11 mouse cellular contexts compared by ENCODE assay signal in the genomic region with DNA sequence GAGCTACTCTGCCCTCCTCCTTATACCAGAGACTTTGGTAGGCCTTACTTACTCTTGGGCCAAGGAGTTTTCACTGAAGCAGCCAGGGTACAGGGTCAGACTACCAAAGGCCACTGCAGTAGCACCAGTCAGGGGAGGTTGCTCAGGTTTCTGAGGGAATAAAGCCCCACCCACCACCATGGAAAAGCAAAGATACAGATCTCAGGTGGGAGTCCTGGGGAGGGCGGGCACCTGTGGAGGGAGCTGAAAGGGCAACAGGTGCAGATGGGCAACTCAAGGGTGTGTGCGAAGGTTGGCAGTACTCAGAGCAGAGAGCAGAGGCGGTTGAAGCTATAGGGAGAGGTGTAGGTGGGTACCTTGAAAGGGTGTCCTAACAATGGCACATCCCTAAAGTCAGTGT. TPM values are rescaled to one million over a fixed set of nuclear protein-coding genes. Genes with fewer than 3 reads are reported as not detected.
DNase-seq lines count a peak whose midpoint lies in the region; ATAC-seq and TF ChIP-seq lines count a peak whose summit lies in the region.
"Had no signal": no experiment of that assay in that cellular context is flagged by ENCODE, and none has a peak within 500 bp of the region (broad histone marks: within the 10 kb centered on the region; RNA-seq: fewer than 3 reads in every experiment).

No protein-coding gene starts in this region.

- H3K36me3 ChIP-seq in heart, embryonic 10.5 days: peaks cover 17% of the 10 kb centered on the region
- peaks cover 10% of the 10 kb centered on the region for H3K36me3 ChIP-seq in lung, embryonic 14.5 days (ENCODE audit: insufficient read depth)
- H3K36me3 ChIP-seq in embryonic facial prominence, embryonic 10.5 days (replicated peaks): peaks cover 18% of the 10 kb centered on the region
- peaks cover 2% of the 10 kb centered on the region; the same call in 1 of the 2 replicates for H3K36me3 ChIP-seq in limb, embryonic 11.5 days (ENCODE audit: control insufficient read depth, insufficient read depth, low read length)

- H3K27me3 ChIP-seq in heart, embryonic 10.5 days (ENCODE audit: insufficient read depth, poor library complexity, severe bottlenecking): no peaks in the 10 kb centered on the region
- H3K27me3 ChIP-seq in lung, embryonic 14.5 days (ENCODE audit: insufficient read depth, low read length): no peaks in the 10 kb centered on the region
- no peaks in the 10 kb centered on the region for H3K27me3 ChIP-seq in embryonic facial prominence, embryonic 10.5 days (replicated peaks; ENCODE audit: low read depth, poor library complexity, severe bottlenecking)
- H3K27me3 ChIP-seq in limb, embryonic 11.5 days (ENCODE audit: control insufficient read depth, insufficient read depth, low read length): no peaks in the 10 kb centered on the region

- intact Hi-C loops in left cerebral cortex, adult 2 months (cut with DNase I): no loop called here

- TF ChIP-seq CTCF in lung, embryonic 14.5 days (IDR thresholded peaks at IDR 0.05; ENCODE audit: low read depth): no peak
- no peak for TF ChIP-seq CTCF in left cerebral cortex, adult 2 months (IDR thresholded peaks at IDR 0.05)

- no peak for ATAC-seq in lung, embryonic 14.5 days (ENCODE audit: insufficient read depth)
- no peak for ATAC-seq in limb, embryonic 11.5 days (ENCODE audit: insufficient number of reproducible peaks, low FRiP score, low TSS enrichment, low read depth)

- H3K27ac ChIP-seq in heart, embryonic 10.5 days: no peak overlapping the region
- no peak overlapping the region for H3K27ac ChIP-seq in lung, embryonic 14.5 days (ENCODE audit: low read depth)
- no peak overlapping the region for H3K27ac ChIP-seq in embryonic facial prominence, embryonic 10.5 days (replicated peaks)
- H3K27ac ChIP-seq in limb, embryonic 11.5 days (replicated peaks; ENCODE audit: low read depth, low read length): no peak overlapping the region
- H3K27ac ChIP-seq in left cerebral cortex, adult 2 months: no peak overlapping the region

- H3K9me3 ChIP-seq in heart, embryonic 10.5 days: no peaks in the 10 kb centered on the region
- no peaks in the 10 kb centered on the region for H3K9me3 ChIP-seq in lung, embryonic 14.5 days (ENCODE audit: low read depth, low read length)
- H3K9me3 ChIP-seq in embryonic facial prominence, embryonic 10.5 days: no peaks in the 10 kb centered on the region
- no peaks in the 10 kb centered on the region for H3K9me3 ChIP-seq in limb, embryonic 11.5 days (ENCODE audit: control insufficient read depth, low read length)

- H3K4me1 ChIP-seq in heart, embryonic 10.5 days: peaks cover 22% of the 10 kb centered on the region
- peaks cover 7% of the 10 kb centered on the region; the same call in 1 of the 2 replicates for H3K4me1 ChIP-seq in lung, embryonic 14.5 days (ENCODE audit: insufficient read depth)
- H3K4me1 ChIP-seq in embryonic facial prominence, embryonic 10.5 days: peaks cover 30% of the 10 kb centered on the region
- peaks cover 10% of the 10 kb centered on the region for H3K4me1 ChIP-seq in limb, embryonic 11.5 days (ENCODE audit: control insufficient read depth, insufficient read depth, low read length)

- WGBS in heart, embryonic 10.5 days: 87% methylated on average over 3 of the region's 3 CpGs
- 78% methylated on average over 3 of the region's 3 CpGs for WGBS in lung, embryonic 14.5 days
- WGBS in embryonic facial prominence, embryonic 10.5 days: 89% methylated on average over 3 of the region's 3 CpGs
- 84% methylated on average over 3 of the region's 3 CpGs for WGBS in limb, embryonic 11.5 days

- no peak for DNase-seq in heart, embryonic 10.5 days (ENCODE audit: low spot score)
- DNase-seq in heart, postnatal 4 days: no peak
- DNase-seq in lung, embryonic 14.5 days: no peak
- DNase-seq in lung, postnatal 4 days: no peak
- DNase-seq in embryonic facial prominence, embryonic 10.5 days (ENCODE audit: low spot score): no peak
- DNase-seq in limb, embryonic 11.5 days (ENCODE audit: low spot score): no peak
- no peak for DNase-seq in left cerebral cortex, adult 2 months (ENCODE audit: extremely low spot score in 1 of 2, low spot score in 2 of 2)
- DNase-seq: adrenal gland, postnatal 36 days; kidney, adult 18-20 months; lung, adult 18-20 months; thymus, adult 18-20 months had no signal

- H3K9ac ChIP-seq in lung, embryonic 14.5 days: no peak overlapping the region
- no peak overlapping the region for H3K9ac ChIP-seq in limb, embryonic 11.5 days (ENCODE audit: low read length)

- 0 out of 2 replicates have a peak overlapping the region, but pooled peaks have one; percentile 98 for H3K4me3 ChIP-seq in heart, embryonic 10.5 days
- no peak overlapping the region for H3K4me3 ChIP-seq in lung, embryonic 14.5 days (ENCODE audit: low read depth, low read length)
- H3K4me3 ChIP-seq in embryonic facial prominence, embryonic 10.5 days: peak overlapping the region; percentile 94
- H3K4me3 ChIP-seq in limb, embryonic 11.5 days (ENCODE audit: low read depth, low read length): no peak overlapping the region
- no peak overlapping the region for H3K4me3 ChIP-seq in left cerebral cortex, adult 2 months

- H3K4me2 ChIP-seq in lung, embryonic 14.5 days: peak overlapping the region; percentile 81
- peak overlapping the region; percentile 77; the same call in 1 of the 2 replicates for H3K4me2 ChIP-seq in limb, embryonic 11.5 days (ENCODE audit: low read depth, severe bottlenecking)

RNA-seq across cellular contexts. Expression of a gene that starts 1.5 kb away (rescaled TPM):
- polyA plus RNA-seq in heart, embryonic 10.5 days (2016; fragmentation: Nextera tagmentation; extraction: Ambion mirVana): 340 and 349 TPM in 2 replicates
- 100 to 1,000 TPM; 104 to 105 TPM for total RNA-seq in heart, postnatal 4 days (2021)
- 371 and 379 TPM in 2 replicates for polyA plus RNA-seq in lung, embryonic 14.5 days (2014; fragmentation: Nextera tagmentation; extraction: Ambion mirVana)
- polyA plus RNA-seq in embryonic facial prominence, embryonic 10.5 days (2016; fragmentation: Nextera tagmentation; extraction: Ambion mirVana): 273 and 284 TPM in 2 replicates
- polyA plus RNA-seq in limb, embryonic 11.5 days (2014; fragmentation: Nextera tagmentation; extraction: Ambion mirVana): 258 and 272 TPM in 2 replicates
- 10 to 100 TPM; 82.4 to 88.9 TPM for total RNA-seq in left cerebral cortex, adult 2 months (2021)

RNA-seq across cellular contexts. Expression of a gene that starts 23.1 kb away (rescaled TPM):
- 27.8 and 42.2 TPM in 2 replicates for polyA plus RNA-seq in heart, embryonic 10.5 days (2016; fragmentation: Nextera tagmentation; extraction: Ambion mirVana)
- total RNA-seq in heart, postnatal 4 days (2021): 100 to 1,000 TPM; 163 to 177 TPM
- polyA plus RNA-seq in lung, embryonic 14.5 days (2014; fragmentation: Nextera tagmentation; extraction: Ambion mirVana): 22.2 and 25.1 TPM in 2 replicates
- 29.0 and 30.6 TPM in 2 replicates for polyA plus RNA-seq in embryonic facial prominence, embryonic 10.5 days (2016; fragmentation: Nextera tagmentation; extraction: Ambion mirVana)
- polyA plus RNA-seq in limb, embryonic 11.5 days (2014; fragmentation: Nextera tagmentation; extraction: Ambion mirVana): 17.8 and 18.5 TPM in 2 replicates
- 100 to 1,000 TPM; 302 to 313 TPM for total RNA-seq in left cerebral cortex, adult 2 months (2021)

RNA-seq across cellular contexts. Expression of a gene that starts 52.8 kb away (rescaled TPM):
- polyA plus RNA-seq in heart, embryonic 10.5 days (2016; fragmentation: Nextera tagmentation; extraction: Ambion mirVana): 0.60 and 0.64 TPM in 2 replicates
- total RNA-seq in heart, postnatal 4 days (2021): under 1 TPM; 0.14 to 0.23 TPM
- 2.2 and 2.5 TPM in 2 replicates for polyA plus RNA-seq in lung, embryonic 14.5 days (2014; fragmentation: Nextera tagmentation; extraction: Ambion mirVana)
- polyA plus RNA-seq in embryonic facial prominence, embryonic 10.5 days (2016; fragmentation: Nextera tagmentation; extraction: Ambion mirVana): 0.59 and 0.62 TPM in 2 replicates
- polyA plus RNA-seq in limb, embryonic 11.5 days (2014; fragmentation: Nextera tagmentation; extraction: Ambion mirVana): 0.68 and 0.70 TPM in 2 replicates
- 10 to 100 TPM; 29.4 to 31.0 TPM for total RNA-seq in left cerebral cortex, adult 2 months (2021)

RNA-seq across cellular contexts. Expression of a gene that starts 52.8 kb away (rescaled TPM):
- 0.65 and 0.89 TPM in 2 replicates for polyA plus RNA-seq in heart, embryonic 10.5 days (2016; fragmentation: Nextera tagmentation; extraction: Ambion mirVana)
- total RNA-seq in heart, postnatal 4 days (2021): under 1 TPM; 0.29 to 0.36 TPM
- polyA plus RNA-seq in lung, embryonic 14.5 days (2014; fragmentation: Nextera tagmentation; extraction: Ambion mirVana): 0.36 and 0.41 TPM in 2 replicates
- 1.6 and 2.4 TPM in 2 replicates for polyA plus RNA-seq in embryonic facial prominence, embryonic 10.5 days (2016; fragmentation: Nextera tagmentation; extraction: Ambion mirVana)
- polyA plus RNA-seq in limb, embryonic 11.5 days (2014; fragmentation: Nextera tagmentation; extraction: Ambion mirVana): 1.3 and 1.4 TPM in 2 replicates
- 10 to 100 TPM; 68.9 to 75.7 TPM for total RNA-seq in left cerebral cortex, adult 2 months (2021)

Comparison
In these comparisons a context has a peak if more than half of its experiments do, and no peak if none do; other contexts are left out.
1. H3K4me3 ChIP-seq: peak in heart, embryonic 10.5 days (single experiment) and embryonic facial prominence, embryonic 10.5 days (single experiment); none in lung, embryonic 14.5 days (single experiment), limb, embryonic 11.5 days (single experiment) and left cerebral cortex, adult 2 months (single experiment).